Mouse (Mus musculus): ENCODE results near the gene Vasp. TPM values are rescaled to one million over a fixed set of nuclear protein-coding genes. Genes with fewer than 3 reads are reported as not detected.

Gene Vasp
- polyA plus RNA-seq, 1 experiment from 2014 or later = 108 TPM

- TF ChIP-seq CTCF (IDR thresholded peaks at IDR 0.05; ENCODE audit: low read depth) (no peak), EP300 (optimal IDR thresholded peaks at IDR 0.05) (no peak)
- H3K27me3 ChIP-seq (ENCODE audit: control insufficient read depth, insufficient read depth, low read length) = no peaks in the 10 kb centered on the region
- H3K36me3 ChIP-seq (ENCODE audit: control insufficient read depth, insufficient read depth, low read length) = 0 out of 2 replicates have a peak, but pooled peaks cover 3% of the 10 kb centered on the region
- 0 out of 2 replicates have a peak, but pooled peaks cover 4% of the 10 kb centered on the region for H3K4me1 ChIP-seq (replicated peaks; ENCODE audit: control insufficient read depth, insufficient read depth)
- peak; percentile 46 for DNase-seq (ENCODE audit: low spot score)
- H3K4me3 ChIP-seq (ENCODE audit: low read depth, low read length) = no peak overlapping the region
- peak overlapping the region; percentile 82 for H3K27ac ChIP-seq (replicated peaks)
- H3K9ac ChIP-seq (ENCODE audit: low read length) = peak overlapping the region; percentile 35; the same call in 1 of the 2 replicates
- 40% methylated on average over 10 of the region's 10 CpGs for whole genome bisulfite sequencing
- H3K4me2 ChIP-seq (replicated peaks; ENCODE audit: low read depth) = no peak overlapping the region
- no peak for ATAC-seq (ENCODE audit: low FRiP score, low TSS enrichment)
- H3K9me3 ChIP-seq (ENCODE audit: control insufficient read depth, low read length) = no peaks in the 10 kb centered on the region
Measured at GRCm38 (mm10) chr7:19267051-19267450, 4.6 kb downstream of the Vasp start.

GRCm38 (mm10) chr7:19265928-19266822 lies 5.4 kb downstream of the Vasp start:
- Histone ChIP-seq H3K27me3 (ENCODE audit: control insufficient read depth, insufficient read depth, low read length) (no peaks in the 10 kb centered on the region), H3K27ac (replicated peaks) (peak overlapping the region; percentile 82), H3K4me2 (replicated peaks; ENCODE audit: low read depth) (peak overlapping the region; percentile 23; the same call in 1 of the 2 replicates), H3K9ac (ENCODE audit: low read length) (peak overlapping the region; percentile 41), H3K4me3 (ENCODE audit: low read depth, low read length) (no peak overlapping the region), H3K36me3 (ENCODE audit: control insufficient read depth, insufficient read depth, low read length) (peaks cover 4% of the 10 kb centered on the region; the same call in 1 of the 2 replicates), H3K9me3 (ENCODE audit: control insufficient read depth, low read length) (no peaks in the 10 kb centered on the region), H3K4me1 (replicated peaks; ENCODE audit: control insufficient read depth, insufficient read depth) (0 out of 2 replicates have a peak, but pooled peaks cover 4% of the 10 kb centered on the region)
- WGBS = 51% methylated on average over 10 of the region's 10 CpGs
- TF ChIP-seq CTCF (IDR thresholded peaks at IDR 0.05; ENCODE audit: low read depth) = no peak
- TF ChIP-seq EP300 (optimal IDR thresholded peaks at IDR 0.05) = no peak
- DNase-seq (ENCODE audit: low spot score) (peak; percentile 92), ATAC-seq (ENCODE audit: low FRiP score, low TSS enrichment) (peak; percentile 75)

GRCm38 (mm10) chr7:19265147-19265546 lies 6.5 kb downstream of the Vasp start:
- no peak overlapping the region for H3K4me2 ChIP-seq (replicated peaks; ENCODE audit: low read depth)
- ATAC-seq (ENCODE audit: low FRiP score, low TSS enrichment) (no peak), DNase-seq (ENCODE audit: low spot score) (no peak)
- H3K9ac ChIP-seq (ENCODE audit: low read length) = no peak overlapping the region
- H3K4me1 ChIP-seq (replicated peaks; ENCODE audit: control insufficient read depth, insufficient read depth) = 0 out of 2 replicates have a peak, but pooled peaks cover 4% of the 10 kb centered on the region
- peak overlapping the region; percentile 1; the same call in 1 of the 2 replicates for H3K27ac ChIP-seq (replicated peaks)
- H3K36me3 ChIP-seq (ENCODE audit: control insufficient read depth, insufficient read depth, low read length) = peaks cover 11% of the 10 kb centered on the region; the same call in 1 of the 2 replicates
- no peaks in the 10 kb centered on the region for H3K27me3 ChIP-seq (ENCODE audit: control insufficient read depth, insufficient read depth, low read length)
- H3K9me3 ChIP-seq (ENCODE audit: control insufficient read depth, low read length) = no peaks in the 10 kb centered on the region
- whole genome bisulfite sequencing = 48% methylated on average over 7 of the region's 7 CpGs
- no peak for TF ChIP-seq EP300 (optimal IDR thresholded peaks at IDR 0.05)
- TF ChIP-seq CTCF (IDR thresholded peaks at IDR 0.05; ENCODE audit: low read depth) = no peak
- H3K4me3 ChIP-seq (ENCODE audit: low read depth, low read length) = no peak overlapping the region

GRCm38 (mm10) chr7:19258336-19258735 lies 13.3 kb downstream of the Vasp start:
- H3K27me3 ChIP-seq (ENCODE audit: control insufficient read depth, insufficient read depth, low read length) = no peaks in the 10 kb centered on the region

GRCm38 (mm10) chr7:19257390-19258022 lies 14.1 kb downstream of the Vasp start:
- H3K4me1 ChIP-seq (replicated peaks; ENCODE audit: control insufficient read depth, insufficient read depth) = no peaks in the 10 kb centered on the region
- no peak overlapping the region for H3K4me3 ChIP-seq (ENCODE audit: low read depth, low read length)
- WGBS = 33% methylated on average over 11 of the region's 11 CpGs
- no peak overlapping the region for H3K9ac ChIP-seq (ENCODE audit: low read length)
- peaks cover 31% of the 10 kb centered on the region for H3K36me3 ChIP-seq (ENCODE audit: control insufficient read depth, insufficient read depth, low read length)
- H3K27me3 ChIP-seq (ENCODE audit: control insufficient read depth, insufficient read depth, low read length) = no peaks in the 10 kb centered on the region
- TF ChIP-seq CTCF (IDR thresholded peaks at IDR 0.05; ENCODE audit: low read depth) = no peak
- TF ChIP-seq EP300 (optimal IDR thresholded peaks at IDR 0.05) = peak; percentile 36
- no peak overlapping the region for H3K4me2 ChIP-seq (replicated peaks; ENCODE audit: low read depth)
- no peaks in the 10 kb centered on the region for H3K9me3 ChIP-seq (ENCODE audit: control insufficient read depth, low read length)
- peak; percentile 90 for DNase-seq (ENCODE audit: low spot score)
- ATAC-seq (ENCODE audit: low FRiP score, low TSS enrichment) = peak; percentile 85
- peak overlapping the region; percentile 63; the same call in 1 of the 2 replicates for H3K27ac ChIP-seq (replicated peaks)

More at GRCm38 (mm10) chr7:19258336-19258735, 13.3 kb downstream of the Vasp start:
- peak overlapping the region; percentile 30; the same call in 1 of the 2 replicates for H3K27ac ChIP-seq (replicated peaks)
- no peak for TF ChIP-seq CTCF (IDR thresholded peaks at IDR 0.05; ENCODE audit: low read depth)
- no peak for TF ChIP-seq EP300 (optimal IDR thresholded peaks at IDR 0.05)
- H3K4me2 ChIP-seq (replicated peaks; ENCODE audit: low read depth) = no peak overlapping the region
- ATAC-seq (ENCODE audit: low FRiP score, low TSS enrichment) (no peak), DNase-seq (ENCODE audit: low spot score) (no peak)
- no peaks in the 10 kb centered on the region for H3K9me3 ChIP-seq (ENCODE audit: control insufficient read depth, low read length)
- no peak overlapping the region for H3K9ac ChIP-seq (ENCODE audit: low read length)
- no peak overlapping the region for H3K4me3 ChIP-seq (ENCODE audit: low read depth, low read length)
- peaks cover 31% of the 10 kb centered on the region for H3K36me3 ChIP-seq (ENCODE audit: control insufficient read depth, insufficient read depth, low read length)
- H3K4me1 ChIP-seq (replicated peaks; ENCODE audit: control insufficient read depth, insufficient read depth) = no peaks in the 10 kb centered on the region
- WGBS = 50% methylated on average over 3 of the region's 3 CpGs
